Mouse (Mus musculus) limb, embryonic 12.5 days (tissue): ENCODE results near the gene Erp27. TPM values are rescaled to one million over a fixed set of nuclear protein-coding genes. Genes with fewer than 3 reads are reported as not detected.

Experiments used
- ATAC-seq: fragments of 200-750 bp; cut with Nextera tagmentation; 2 replicates; pipeline ENCODE4 v1.8.0; 2017; ENCODE audit warnings: low read depth, moderate TSS enrichment; ENCODE audit not compliant: insufficient number of reproducible peaks, insufficient read depth, low FRiP score, low TSS enrichment
- H3K27ac ChIP-seq: fragments of 300-500 bp; sonication (generic); 2 replicates; pipeline ENCODE4 v1.5.1; 2016; ENCODE audit warnings: mild to moderate bottlenecking, moderate library complexity
- H3K27me3 ChIP-seq: fragments of 300-500 bp; sonication (generic); 2 replicates; pipeline ENCODE4 v1.6.1; 2016; ENCODE audit warnings: mild to moderate bottlenecking, moderate library complexity
- H3K36me3 ChIP-seq: fragments of 300-500 bp; sonication (generic); 2 replicates; pipeline ENCODE4 v1.6.1; 2016; ENCODE audit warnings: mild to moderate bottlenecking, moderate library complexity
- H3K4me1 ChIP-seq: fragments of 300-500 bp; sonication (generic); replicated peaks from 2 replicates; pipeline ENCODE4 v1.6.1; 2016
- H3K4me2 ChIP-seq: fragments of 300-500 bp; sonication (generic); 2 replicates; pipeline ENCODE4 v1.6.1; 2016; ENCODE audit warnings: mild to moderate bottlenecking, moderate library complexity
- H3K4me3 ChIP-seq: fragments of 300-500 bp; sonication (generic); replicated peaks from 2 replicates; pipeline ENCODE4 v1.5.1; 2016; ENCODE audit warnings: mild to moderate bottlenecking
- H3K9ac ChIP-seq: fragments of 300-500 bp; sonication (generic); replicated peaks from 2 replicates; pipeline ENCODE4 v1.6.1; 2016; ENCODE audit warnings: mild to moderate bottlenecking, moderate library complexity
- H3K9me3 ChIP-seq: fragments of 300-500 bp; sonication (generic); 2 replicates; pipeline ENCODE4 v1.6.1; 2016; ENCODE audit warnings: mild to moderate bottlenecking, moderate library complexity
- WGBS: fragments of 180-500 bp; shearing (Covaris S2); methylation state at CpG from one replicate; pipeline ENCODE4 v1.1.7; 2016; 5-methylcytosine and 5-hydroxymethylcytosine counted together
- polyA plus RNA-seq: library from polyadenylated mRNA; unstranded; fragments of >200 nt; fragmentation: Nextera tagmentation; extraction: Ambion mirVana; gene quantifications from 2 replicates; pipeline ENCODE4 v1.2.1, GENCODE M21; 2016

The Erp27 gene
- polyA plus RNA-seq, 1 experiment from 2014 or later, result 0.15 TPM

DNA sequence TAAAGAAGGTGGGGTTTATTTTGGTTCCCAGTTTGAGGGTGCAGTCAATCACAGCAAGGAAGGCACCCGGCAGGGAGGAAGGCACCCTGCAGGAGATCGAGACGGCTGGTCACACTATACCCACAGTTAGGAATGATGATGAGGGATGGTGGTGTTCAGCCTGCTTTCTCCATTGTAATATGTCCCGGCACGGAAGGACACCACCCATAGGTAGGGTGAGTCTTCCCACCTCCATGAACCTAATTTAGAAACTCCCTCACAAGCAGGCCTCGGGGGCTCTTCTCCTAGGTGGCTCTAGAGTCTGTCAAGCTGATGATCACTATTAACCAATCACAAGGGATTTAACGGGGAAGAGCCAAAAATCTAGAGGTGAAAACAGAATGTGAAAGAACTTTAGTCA is 891 bp upstream of the Erp27 start:
- WGBS, result 82% methylated on average over 7 of the region's 7 CpGs

DNA sequence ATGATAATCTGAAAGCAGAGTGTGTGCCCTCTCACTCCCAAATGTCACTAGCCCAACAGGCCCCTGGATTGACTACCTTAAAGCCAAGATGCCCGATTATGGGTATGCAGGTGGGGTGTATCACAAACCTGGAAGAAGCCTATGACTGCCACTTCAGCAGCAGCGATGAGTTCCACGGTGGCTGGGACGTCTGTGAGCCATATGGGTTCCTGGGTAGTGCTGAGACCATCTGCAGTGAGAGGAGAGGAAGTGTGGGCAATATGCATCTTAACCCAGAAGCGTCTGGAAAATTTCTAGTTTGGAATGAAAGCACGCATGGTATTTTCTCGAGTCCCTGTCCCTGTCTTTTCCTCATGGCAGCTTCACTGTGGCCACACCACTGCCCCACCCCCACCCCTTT is 379 bp downstream of the Erp27 start:
- Histone ChIP-seq H3K9ac (no peak overlapping the region), H3K4me3 (no peak overlapping the region), H3K9me3 (no peaks in the 10 kb centered on the region), H3K4me2 (no peak overlapping the region), H3K27ac (no peak overlapping the region), H3K36me3 (no peaks in the 10 kb centered on the region), H3K4me1 (peaks cover 17% of the 10 kb centered on the region), H3K27me3 (no peaks in the 10 kb centered on the region)
- WGBS, result 52% methylated on average over 7 of the region's 7 CpGs
- no peak for ATAC-seq

More for the DNA sequence above, 891 bp upstream of the Erp27 start:
- H3K4me2 ChIP-seq, result no peak overlapping the region
- no peaks in the 10 kb centered on the region for H3K27me3 ChIP-seq
- peaks cover 16% of the 10 kb centered on the region for H3K4me1 ChIP-seq
- H3K4me3 ChIP-seq, result no peak overlapping the region
- H3K36me3 ChIP-seq, result no peaks in the 10 kb centered on the region
- no peaks in the 10 kb centered on the region for H3K9me3 ChIP-seq
- ATAC-seq, result no peak
- no peak overlapping the region for H3K9ac ChIP-seq
- H3K27ac ChIP-seq, result no peak overlapping the region

DNA sequence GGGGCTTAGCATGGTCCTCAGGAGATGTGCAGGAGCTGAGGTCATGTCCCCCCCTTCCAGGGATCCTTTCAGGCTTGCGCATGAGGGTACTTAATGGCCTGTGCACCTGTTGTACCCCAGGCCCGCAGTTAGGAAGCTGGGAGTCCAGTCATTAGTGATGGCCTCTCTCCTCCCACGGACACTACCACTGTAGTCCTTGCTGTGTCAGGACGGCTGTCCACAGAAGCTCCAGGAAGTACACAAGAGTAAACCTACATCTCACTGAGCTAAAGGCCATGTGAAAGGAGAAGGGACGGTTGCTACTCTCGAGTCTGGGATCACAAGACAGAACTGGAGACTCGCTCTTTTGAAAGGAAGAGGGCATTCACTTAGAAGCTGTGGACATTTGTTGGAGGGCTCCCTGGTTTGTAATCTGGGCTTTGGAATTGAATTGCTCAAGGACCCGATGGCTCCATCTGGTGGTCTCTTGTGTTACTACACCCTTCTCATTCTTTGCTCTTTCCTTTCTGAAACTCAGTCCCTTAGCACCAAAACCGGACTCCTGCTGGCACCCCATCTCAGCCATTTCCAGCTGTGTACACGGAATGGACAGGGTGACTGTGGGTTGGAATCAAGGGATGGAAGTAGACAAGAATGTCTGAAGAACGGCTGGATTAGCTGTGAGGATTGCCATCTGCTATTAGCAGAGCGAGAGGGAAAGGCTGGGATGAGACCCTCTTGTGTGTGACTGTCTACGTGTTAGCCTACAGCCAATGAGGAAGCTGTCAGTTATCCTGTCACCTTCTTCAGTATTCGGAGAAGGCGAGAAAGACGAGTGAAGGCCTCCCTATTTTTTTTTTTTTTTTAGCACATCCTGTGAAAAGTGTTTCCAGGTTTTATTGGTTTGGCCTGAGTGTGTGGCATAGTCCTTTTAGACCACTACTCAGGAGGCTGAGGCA is 1.4 kb downstream of the Erp27 start:
- no peaks in the 10 kb centered on the region for H3K9me3 ChIP-seq
- no peak overlapping the region for H3K27ac ChIP-seq
- ATAC-seq, result no peak
- no peaks in the 10 kb centered on the region for H3K27me3 ChIP-seq
- H3K9ac ChIP-seq, result no peak overlapping the region
- no peaks in the 10 kb centered on the region for H3K36me3 ChIP-seq
- H3K4me3 ChIP-seq, result no peak overlapping the region
- H3K4me2 ChIP-seq, result no peak overlapping the region
- 48% methylated on average over 16 of the region's 16 CpGs for WGBS
- peaks cover 17% of the 10 kb centered on the region for H3K4me1 ChIP-seq

DNA sequence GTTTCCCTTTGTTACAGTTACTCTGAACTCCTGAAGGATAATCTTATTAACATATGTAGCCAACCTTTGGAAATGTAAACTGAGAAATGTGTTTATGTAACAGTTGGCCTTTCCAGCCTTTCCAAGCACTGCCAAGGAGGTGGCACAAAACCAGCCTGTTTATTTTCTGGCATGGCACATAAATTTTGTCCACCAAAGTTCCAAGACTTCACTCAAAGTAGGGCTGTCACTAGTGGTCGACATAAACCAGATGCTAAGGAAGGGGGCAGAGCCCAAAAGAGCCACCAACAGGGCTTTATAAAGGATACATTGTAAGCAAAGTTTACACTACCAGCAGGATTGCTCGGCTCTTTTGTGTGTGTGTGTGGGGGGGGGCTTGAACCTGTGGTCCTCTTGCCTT is 4.1 kb downstream of the Erp27 start:
- ATAC-seq, result no peak
- H3K9me3 ChIP-seq, result no peaks in the 10 kb centered on the region
- no peak overlapping the region for H3K4me3 ChIP-seq
- 7% methylated on average over 2 of the region's 2 CpGs for WGBS
- H3K9ac ChIP-seq, result no peak overlapping the region
- H3K27me3 ChIP-seq, result no peaks in the 10 kb centered on the region
- no peaks in the 10 kb centered on the region for H3K36me3 ChIP-seq
- peak overlapping the region; percentile 87 for H3K27ac ChIP-seq
- no peak overlapping the region for H3K4me2 ChIP-seq
- H3K4me1 ChIP-seq, result peaks cover 28% of the 10 kb centered on the region

DNA sequence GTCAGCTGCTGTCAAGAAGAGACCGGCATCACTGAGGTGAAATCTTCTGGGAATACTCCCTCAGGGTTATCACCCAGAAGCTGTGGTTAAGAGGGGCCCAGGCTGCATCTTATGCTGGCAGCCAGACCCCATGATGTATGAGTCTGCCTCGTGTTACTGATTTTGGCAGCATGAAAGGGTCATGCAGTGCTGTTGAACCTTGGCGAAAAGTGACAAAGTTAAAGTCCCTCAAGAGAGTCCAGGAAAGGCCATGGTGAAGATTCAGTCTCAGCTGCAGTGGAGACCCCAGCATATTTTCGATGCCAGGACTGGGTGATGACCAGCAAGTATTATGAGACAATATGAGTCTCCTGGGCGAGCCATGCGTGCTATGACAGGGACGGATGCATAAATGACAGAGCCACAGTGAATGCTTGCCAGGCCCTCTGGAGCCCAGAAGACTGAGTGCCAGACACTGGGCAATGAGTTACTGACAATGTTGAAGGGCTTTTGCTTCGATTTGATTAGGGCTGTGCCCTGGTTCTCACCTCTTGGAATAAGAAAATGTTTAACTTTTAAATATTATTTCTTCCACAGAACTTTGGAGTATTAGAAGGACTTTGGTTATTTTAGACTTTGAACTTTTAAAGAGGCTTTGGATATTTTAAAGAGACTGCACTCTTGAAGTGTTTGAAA is 6.1 kb downstream of the Erp27 start:
- H3K4me3 ChIP-seq, result no peak overlapping the region
- 86% methylated on average over 8 of the region's 8 CpGs for WGBS
- H3K9me3 ChIP-seq, result no peaks in the 10 kb centered on the region
- H3K9ac ChIP-seq, result no peak overlapping the region
- H3K4me2 ChIP-seq, result no peak overlapping the region
- ATAC-seq, result no peak
- H3K36me3 ChIP-seq, result no peaks in the 10 kb centered on the region
- H3K27ac ChIP-seq, result no peak overlapping the region
- no peaks in the 10 kb centered on the region for H3K27me3 ChIP-seq
- H3K4me1 ChIP-seq, result peaks cover 34% of the 10 kb centered on the region

DNA sequence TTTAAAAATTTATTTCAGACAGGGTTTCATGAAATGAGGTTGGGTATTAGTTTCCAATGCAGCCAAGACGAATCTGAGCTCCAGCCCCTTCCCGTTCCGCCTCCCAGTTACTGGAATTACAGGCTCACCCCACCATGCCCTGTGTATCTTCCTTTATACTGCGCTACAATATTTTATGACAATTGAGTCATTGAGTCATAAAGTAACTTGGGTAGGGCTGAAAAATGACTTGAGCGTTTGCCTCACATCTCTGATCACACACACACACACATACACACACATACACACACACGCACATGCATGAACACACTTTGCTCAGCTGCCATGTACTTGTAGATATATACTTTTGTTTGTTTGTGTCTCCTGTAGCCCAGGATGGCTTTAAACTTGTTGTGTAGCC is 7.7 kb downstream of the Erp27 start:
- WGBS, result 87% methylated on average over 6 of the region's 6 CpGs
- Histone ChIP-seq H3K4me3 (no peak overlapping the region), H3K27me3 (no peaks in the 10 kb centered on the region), H3K9ac (no peak overlapping the region), H3K36me3 (no peaks in the 10 kb centered on the region), H3K27ac (peak overlapping the region; percentile 89), H3K4me1 (peaks cover 38% of the 10 kb centered on the region), H3K9me3 (no peaks in the 10 kb centered on the region), H3K4me2 (0 out of 2 replicates have a peak overlapping the region, but pooled peaks have one; percentile 50)
- ATAC-seq, result no peak

DNA sequence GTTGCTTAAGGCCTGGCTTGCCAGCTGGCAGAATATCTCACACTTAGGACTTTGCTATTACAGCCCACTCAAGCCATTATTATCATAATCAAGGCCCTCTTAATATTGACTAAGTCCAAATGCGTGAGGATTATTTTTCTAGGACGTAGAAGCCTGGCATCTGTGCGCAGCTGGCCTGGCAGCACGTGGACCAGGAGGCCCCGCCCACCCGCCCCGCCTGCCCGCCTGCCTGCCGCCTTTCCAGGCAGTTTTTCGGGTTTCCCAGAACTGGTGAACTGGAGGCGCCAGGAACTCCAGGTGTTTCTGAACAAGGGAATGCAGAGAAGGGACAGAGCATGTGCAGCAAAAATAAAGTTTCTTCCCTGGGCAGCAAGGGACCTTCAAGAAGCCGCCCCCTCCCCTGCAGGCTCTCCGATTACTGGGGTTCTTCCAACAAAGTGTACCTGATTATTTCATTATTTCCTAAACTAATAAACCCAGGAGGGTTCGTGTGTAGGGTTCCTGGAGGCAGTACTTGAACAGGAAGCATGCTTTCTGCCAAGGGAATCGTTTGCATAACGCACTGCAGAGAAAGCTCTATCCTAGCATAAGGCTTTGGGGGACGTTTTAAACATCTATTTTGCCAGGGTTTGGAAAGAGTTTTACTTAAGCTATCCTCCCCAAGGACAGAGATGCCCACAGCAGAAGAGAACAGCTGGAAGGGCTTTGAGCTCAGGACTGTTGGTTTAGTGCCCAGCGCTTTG is 8.4 kb downstream of the Erp27 start:
- Histone ChIP-seq H3K4me2 (peak overlapping the region; percentile 50), H3K27me3 (no peaks in the 10 kb centered on the region), H3K36me3 (no peaks in the 10 kb centered on the region), H3K4me1 (peaks cover 36% of the 10 kb centered on the region), H3K27ac (peak overlapping the region; percentile 89), H3K9me3 (no peaks in the 10 kb centered on the region), H3K9ac (0 out of 2 replicates have a peak overlapping the region, but pooled peaks have one; percentile 12), H3K4me3 (peak overlapping the region; percentile 16; the same call in 1 of the 2 replicates)
- WGBS, result 8% methylated on average over 18 of the region's 18 CpGs
- peak; percentile 77 for ATAC-seq

DNA sequence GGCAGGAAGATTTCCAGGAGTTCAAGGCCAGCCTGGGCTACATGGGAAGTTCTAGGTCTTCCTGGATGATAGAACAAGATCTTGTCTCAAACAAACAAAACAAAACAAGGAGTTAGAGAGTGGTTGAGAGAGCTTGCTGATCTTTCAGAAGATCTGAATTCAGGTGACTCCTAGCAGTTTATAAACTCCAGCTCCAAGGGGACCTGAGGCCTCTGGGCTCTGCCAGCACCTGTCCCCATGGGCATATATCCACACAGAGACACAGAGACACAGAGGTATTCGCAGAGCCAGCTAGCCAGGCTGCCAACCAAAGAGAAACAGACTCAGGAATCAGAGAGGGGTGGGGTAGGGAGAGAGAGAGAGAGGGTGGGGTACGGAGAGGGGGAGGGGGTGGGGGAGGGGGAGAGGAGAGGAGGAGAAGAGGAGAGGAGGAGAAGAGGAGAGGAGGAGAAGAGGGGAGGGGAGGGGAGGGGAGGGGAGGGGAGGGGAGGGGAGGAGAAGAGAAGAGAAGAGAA is 9.2 kb downstream of the Erp27 start:
- Histone ChIP-seq H3K9ac (no peak overlapping the region), H3K27me3 (no peaks in the 10 kb centered on the region), H3K27ac (peak overlapping the region; percentile 89), H3K4me1 (peaks cover 29% of the 10 kb centered on the region), H3K4me2 (peak overlapping the region; percentile 50), H3K9me3 (no peaks in the 10 kb centered on the region), H3K4me3 (no peak overlapping the region), H3K36me3 (no peaks in the 10 kb centered on the region)
- WGBS, result 80% methylated on average over 1 of the region's 2 CpGs
- ATAC-seq, result no peak

DNA sequence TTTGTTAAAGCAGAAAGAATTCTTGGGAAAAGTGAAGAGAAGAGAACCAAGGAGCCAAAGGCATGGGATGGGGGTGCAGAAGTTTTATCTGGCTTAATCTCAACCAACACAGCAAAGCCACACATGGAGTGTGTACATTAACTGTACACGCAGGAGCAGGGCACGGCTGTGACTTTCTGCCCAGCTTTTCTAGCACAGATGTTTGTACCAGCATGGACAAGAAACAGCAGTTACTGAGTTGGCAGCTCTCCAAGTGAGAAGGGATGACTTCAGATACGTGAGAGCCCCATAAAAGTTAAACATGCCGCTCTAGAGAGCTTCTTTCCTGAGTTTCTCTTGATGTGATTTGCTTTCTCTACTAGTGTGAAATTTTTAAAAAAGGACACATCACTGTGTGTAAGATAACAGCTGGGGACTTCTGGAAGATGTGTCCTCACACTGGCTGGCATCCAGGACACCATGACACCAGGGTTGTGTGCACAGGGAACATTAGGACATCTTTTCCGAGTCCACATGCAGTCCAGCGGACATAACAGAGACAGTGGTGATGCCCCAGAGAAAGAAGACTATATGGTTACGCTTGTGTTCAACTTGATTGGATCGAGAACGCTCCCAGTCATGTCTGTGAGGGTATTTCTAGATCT is 11.6 kb downstream of the Erp27 start:
- Histone ChIP-seq H3K4me2 (no peak overlapping the region), H3K4me3 (no peak overlapping the region), H3K36me3 (no peaks in the 10 kb centered on the region), H3K27me3 (no peaks in the 10 kb centered on the region), H3K9ac (no peak overlapping the region), H3K27ac (no peak overlapping the region), H3K4me1 (peaks cover 29% of the 10 kb centered on the region), H3K9me3 (no peaks in the 10 kb centered on the region)
- 65% methylated on average over 9 of the region's 9 CpGs for WGBS
- no peak for ATAC-seq

DNA sequence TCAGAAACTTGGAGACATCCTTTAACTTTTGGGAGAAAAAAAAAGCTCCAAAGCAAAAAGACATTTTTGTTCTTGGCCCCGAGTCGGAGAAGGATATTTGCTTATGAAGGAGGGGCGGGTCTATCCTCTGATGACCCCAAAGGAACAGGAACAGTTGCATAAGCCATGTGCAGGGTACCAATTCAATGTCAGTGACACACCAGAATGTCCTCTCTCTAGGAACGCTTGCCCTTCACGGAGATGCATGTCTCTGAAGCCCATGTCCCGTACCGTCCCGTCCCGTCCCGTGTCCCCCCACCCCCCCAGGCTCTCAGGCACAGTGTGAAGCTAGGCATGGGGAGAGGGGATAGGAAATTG is 15.1 kb downstream of the Erp27 start:
- H3K4me1 ChIP-seq, result peaks cover 9% of the 10 kb centered on the region
- H3K9ac ChIP-seq, result no peak overlapping the region
- H3K27ac ChIP-seq, result no peak overlapping the region
- ATAC-seq, result no peak
- no peak overlapping the region for H3K4me3 ChIP-seq
- H3K9me3 ChIP-seq, result no peaks in the 10 kb centered on the region
- no peak overlapping the region for H3K4me2 ChIP-seq
- WGBS, result 85% methylated on average over 10 of the region's 10 CpGs
- no peaks in the 10 kb centered on the region for H3K36me3 ChIP-seq
- H3K27me3 ChIP-seq, result no peaks in the 10 kb centered on the region
